In the genomic region with DNA sequence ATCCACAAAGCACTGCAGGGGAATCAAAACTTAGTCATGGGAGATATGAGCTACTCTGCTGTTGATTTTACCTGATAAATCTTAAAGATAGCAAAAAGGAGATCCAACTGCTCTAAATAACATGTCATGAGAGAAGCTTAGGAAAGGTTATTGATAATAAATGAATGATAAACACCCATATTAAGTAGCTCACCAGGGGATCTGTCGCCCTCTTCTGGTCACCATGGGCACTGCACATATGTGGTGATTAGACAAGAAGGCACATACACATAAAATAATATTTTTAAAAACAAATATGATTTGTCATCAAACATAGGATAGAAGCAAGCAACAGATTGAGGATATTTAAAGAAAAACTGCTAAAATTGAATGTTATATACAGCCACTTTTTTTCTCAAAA, we compare ENCODE assay signal across 8 mouse cellular contexts.
DNase-seq lines count a peak whose midpoint lies in the region; ATAC-seq lines count a peak whose summit lies in the region.
"Had no signal": no experiment of that assay in that cellular context is flagged by ENCODE, and none has a peak within 500 bp of the region (broad histone marks: within the 10 kb centered on the region; RNA-seq: fewer than 3 reads in every experiment).

No protein-coding gene starts in this region.

- H3K9me3 ChIP-seq in intestine, embryonic 14.5 days (ENCODE audit: control insufficient read depth, low read length) = no peaks in the 10 kb centered on the region
- H3K9me3 ChIP-seq in intestine, embryonic 15.5 days = no peaks in the 10 kb centered on the region
- H3K9me3 ChIP-seq in embryonic facial prominence, embryonic 11.5 days (replicated peaks; ENCODE audit: control insufficient read depth, low read length) = no peaks in the 10 kb centered on the region
- H3K9me3 ChIP-seq in forebrain, embryonic 13.5 days (replicated peaks) = no peaks in the 10 kb centered on the region
- H3K9me3 ChIP-seq: limb, embryonic 12.5 days had no signal

- peak; percentile 54 for DNase-seq in intestine, embryonic 14.5 days (ENCODE audit: low spot score)
- peak; percentile 65 for DNase-seq in testis, postnatal 10 days (ENCODE audit: low spot score)
- no peak for DNase-seq in testis, postnatal 14 days (ENCODE audit: low spot score)
- peak; percentile 32 for DNase-seq in embryonic facial prominence, embryonic 11.5 days (ENCODE audit: low spot score)
- DNase-seq in layer of hippocampus, adult 9-10 months (ENCODE audit: low spot score) = no peak

- no peak overlapping the region for H3K9ac ChIP-seq in intestine, embryonic 14.5 days (ENCODE audit: low read length)
- H3K9ac ChIP-seq in intestine, embryonic 15.5 days = no peak overlapping the region
- no peak overlapping the region for H3K9ac ChIP-seq in embryonic facial prominence, embryonic 11.5 days (replicated peaks; ENCODE audit: low read length)
- H3K9ac ChIP-seq in forebrain, embryonic 13.5 days = no peak overlapping the region
- H3K9ac ChIP-seq: limb, embryonic 12.5 days had no signal

- ATAC-seq in intestine, embryonic 14.5 days (replicated peaks; ENCODE audit: low FRiP score, low TSS enrichment, low read depth) = no peak
- no peak for ATAC-seq in intestine, embryonic 15.5 days
- ATAC-seq in embryonic facial prominence, embryonic 11.5 days (replicated peaks; ENCODE audit: insufficient number of reproducible peaks, low FRiP score, low TSS enrichment, low read depth) = no peak
- ATAC-seq in forebrain, embryonic 13.5 days = no peak

- H3K4me2 ChIP-seq in intestine, embryonic 14.5 days (ENCODE audit: low read length) = no peak overlapping the region
- H3K4me2 ChIP-seq in intestine, embryonic 15.5 days (replicated peaks) = no peak overlapping the region
- no peak overlapping the region for H3K4me2 ChIP-seq in embryonic facial prominence, embryonic 11.5 days (ENCODE audit: low read depth, low read length)
- no peak overlapping the region for H3K4me2 ChIP-seq in forebrain, embryonic 13.5 days
- H3K4me2 ChIP-seq: limb, embryonic 12.5 days had no signal

- WGBS in intestine, embryonic 14.5 days = 42% methylated on average over 1 of the region's 1 CpGs
- WGBS in intestine, embryonic 15.5 days = 25% methylated on average over 1 of the region's 1 CpGs
- 31% methylated on average over 1 of the region's 1 CpGs for WGBS in embryonic facial prominence, embryonic 11.5 days
- WGBS in forebrain, embryonic 13.5 days = 29% methylated on average over 1 of the region's 1 CpGs

- H3K27ac ChIP-seq in intestine, embryonic 14.5 days (ENCODE audit: low read depth) = no peak overlapping the region
- no peak overlapping the region for H3K27ac ChIP-seq in intestine, embryonic 15.5 days
- no peak overlapping the region for H3K27ac ChIP-seq in embryonic facial prominence, embryonic 11.5 days (replicated peaks; ENCODE audit: low read depth, low read length)
- H3K27ac ChIP-seq in forebrain, embryonic 13.5 days = no peak overlapping the region
- H3K27ac ChIP-seq: limb, embryonic 12.5 days had no signal

- no peaks in the 10 kb centered on the region for H3K27me3 ChIP-seq in intestine, embryonic 14.5 days (replicated peaks; ENCODE audit: control insufficient read depth, insufficient read depth, low read length)
- no peaks in the 10 kb centered on the region for H3K27me3 ChIP-seq in intestine, embryonic 15.5 days (replicated peaks)
- no peaks in the 10 kb centered on the region for H3K27me3 ChIP-seq in embryonic facial prominence, embryonic 11.5 days (ENCODE audit: control insufficient read depth, insufficient read depth, low read length)
- H3K27me3 ChIP-seq in forebrain, embryonic 13.5 days = no peaks in the 10 kb centered on the region
- H3K27me3 ChIP-seq: limb, embryonic 12.5 days had no signal

- no peak overlapping the region for H3K4me3 ChIP-seq in intestine, embryonic 14.5 days (ENCODE audit: low read depth, low read length)
- H3K4me3 ChIP-seq in intestine, embryonic 15.5 days (replicated peaks) = no peak overlapping the region
- H3K4me3 ChIP-seq in embryonic facial prominence, embryonic 11.5 days (ENCODE audit: low read depth, low read length) = no peak overlapping the region
- no peak overlapping the region for H3K4me3 ChIP-seq in forebrain, embryonic 13.5 days
- H3K4me3 ChIP-seq: limb, embryonic 12.5 days had no signal

- H3K4me1 ChIP-seq in intestine, embryonic 14.5 days (replicated peaks; ENCODE audit: control insufficient read depth, insufficient read depth, low read length) = no peaks in the 10 kb centered on the region
- no peaks in the 10 kb centered on the region for H3K4me1 ChIP-seq in intestine, embryonic 15.5 days (replicated peaks)
- no peaks in the 10 kb centered on the region for H3K4me1 ChIP-seq in embryonic facial prominence, embryonic 11.5 days (ENCODE audit: control insufficient read depth, insufficient read depth, low read length)
- H3K4me1 ChIP-seq in forebrain, embryonic 13.5 days = no peaks in the 10 kb centered on the region
- H3K4me1 ChIP-seq: limb, embryonic 12.5 days had no signal

- H3K36me3 ChIP-seq in intestine, embryonic 14.5 days (ENCODE audit: control insufficient read depth, insufficient read depth, low read length) = no peaks in the 10 kb centered on the region
- H3K36me3 ChIP-seq in intestine, embryonic 15.5 days = no peaks in the 10 kb centered on the region
- H3K36me3 ChIP-seq in embryonic facial prominence, embryonic 11.5 days (replicated peaks; ENCODE audit: control insufficient read depth, insufficient read depth, low read depth, low read length) = no peaks in the 10 kb centered on the region
- no peaks in the 10 kb centered on the region for H3K36me3 ChIP-seq in forebrain, embryonic 13.5 days (ENCODE audit: poor library complexity, severe bottlenecking)
- H3K36me3 ChIP-seq: limb, embryonic 12.5 days had no signal

Comparison
In these comparisons a context has a peak if more than half of its experiments do, and no peak if none do; other contexts are left out.
1. DNase-seq: peak in intestine, embryonic 14.5 days (single experiment), testis, postnatal 10 days (single experiment) and embryonic facial prominence, embryonic 11.5 days (single experiment); none in testis, postnatal 14 days (single experiment) and layer of hippocampus, adult 9-10 months (single experiment).